In genomic region chr11:97160341-97160740, GRCm38 (mm10) we compare ENCODE assay signal across 33 mouse cellular contexts. TPM values are rescaled to one million over a fixed set of nuclear protein-coding genes. Genes with fewer than 3 reads are reported as not detected.
DNase-seq lines count a peak whose midpoint lies in the region; ATAC-seq and TF ChIP-seq lines count a peak whose summit lies in the region.
"Had no signal": no experiment of that assay in that cellular context is flagged by ENCODE, and none has a peak within 500 bp of the region (broad histone marks: within the 10 kb centered on the region; RNA-seq: fewer than 3 reads in every experiment).

No protein-coding gene starts in this region.

- H3K27me3 ChIP-seq in midbrain, embryonic 14.5 days (ENCODE audit: control insufficient read depth, insufficient read depth, low read length), result no peaks in the 10 kb centered on the region
- H3K27me3 ChIP-seq in midbrain, embryonic 15.5 days (replicated peaks), result no peaks in the 10 kb centered on the region
- H3K27me3 ChIP-seq in hindbrain, embryonic 14.5 days (ENCODE audit: control insufficient read depth, insufficient read depth, low read length), result no peaks in the 10 kb centered on the region
- H3K27me3 ChIP-seq: embryonic facial prominence, embryonic 13.5 days; forebrain, embryonic 12.5 days; forebrain, embryonic 15.5 days; heart, embryonic 12.5 days; heart, embryonic 15.5 days; hindbrain, embryonic 13.5 days had no signal

- 40% methylated on average over 6 of the region's 6 CpGs for WGBS in midbrain, embryonic 14.5 days
- WGBS in midbrain, embryonic 15.5 days, result 35% methylated on average over 6 of the region's 6 CpGs
- WGBS in hindbrain, embryonic 14.5 days, result 79% methylated on average over 6 of the region's 6 CpGs

- no peak for ATAC-seq in midbrain, embryonic 14.5 days (ENCODE audit: low FRiP score, low TSS enrichment)
- no peak for ATAC-seq in midbrain, embryonic 15.5 days (replicated peaks)
- ATAC-seq in hindbrain, embryonic 14.5 days (ENCODE audit: low FRiP score), result no peak
- ATAC-seq: activated CD4-positive, CD25-positive, alpha-beta regulatory T cell, adult 4 months; forebrain, embryonic 15.5 days; hindbrain, postnatal 0 days; inflammation-experienced regulatory T-cells, adult 6 months had no signal

- no peak for DNase-seq in layer of hippocampus, adult 2 months (ENCODE audit: low spot score in 2 of 2)
- no peak for DNase-seq in layer of hippocampus, adult 9-10 months (ENCODE audit: low spot score)
- peak; percentile 31 for DNase-seq in midbrain, embryonic 14.5 days
- peak; percentile 48 for DNase-seq in MN1 (ENCODE audit: low spot score)
- DNase-seq in hindbrain, embryonic 14.5 days (ENCODE audit: low spot score), result no peak
- no peak for DNase-seq in cerebellum, adult 8-10 months
- DNase-seq: adrenal gland, adult 8-10 months; adrenal gland, postnatal 25 days; B cell, adult 2 months; cerebellum, adult 11 months; cerebellum, adult 2 months; cerebellum, postnatal 10 days; cerebellum, postnatal 36 days; embryo, embryonic 11 days; gastrocnemius, adult 2 months; gastrocnemius, postnatal 14 days; heart, adult 18-20 months; heart, postnatal 10 days; heart, postnatal 36 days had no signal

- H3K9me3 ChIP-seq in midbrain, embryonic 14.5 days (ENCODE audit: control insufficient read depth, low read length), result no peaks in the 10 kb centered on the region
- no peaks in the 10 kb centered on the region for H3K9me3 ChIP-seq in midbrain, embryonic 15.5 days
- H3K9me3 ChIP-seq in hindbrain, embryonic 14.5 days (ENCODE audit: control insufficient read depth, low read length), result no peaks in the 10 kb centered on the region
- H3K9me3 ChIP-seq: embryonic facial prominence, embryonic 10.5 days; embryonic facial prominence, embryonic 13.5 days; forebrain, embryonic 12.5 days; forebrain, embryonic 15.5 days; heart, embryonic 12.5 days; heart, embryonic 15.5 days; hindbrain, embryonic 10.5 days; hindbrain, embryonic 13.5 days had no signal

- no peak for TF ChIP-seq CTCF in layer of hippocampus, adult 2 months (conservative IDR thresholded peaks at IDR 0.05)

- H3K4me3 ChIP-seq in layer of hippocampus, adult 2 months, result no peak overlapping the region
- no peak overlapping the region for H3K4me3 ChIP-seq in midbrain, embryonic 14.5 days (replicated peaks; ENCODE audit: low read depth, low read length)
- no peak overlapping the region for H3K4me3 ChIP-seq in midbrain, embryonic 15.5 days
- no peak overlapping the region for H3K4me3 ChIP-seq in hindbrain, embryonic 14.5 days (replicated peaks; ENCODE audit: low read length)
- H3K4me3 ChIP-seq: embryonic facial prominence, embryonic 10.5 days; embryonic facial prominence, embryonic 13.5 days; erythroblast, embryonic 14.5 days; forebrain, embryonic 12.5 days; forebrain, embryonic 15.5 days; gastrocnemius, adult 2 months; heart, embryonic 12.5 days; heart, embryonic 15.5 days; hindbrain, embryonic 10.5 days; hindbrain, embryonic 13.5 days had no signal

- no peak overlapping the region for H3K4me2 ChIP-seq in midbrain, embryonic 14.5 days (ENCODE audit: low read length)
- H3K4me2 ChIP-seq in midbrain, embryonic 15.5 days, result no peak overlapping the region
- H3K4me2 ChIP-seq in hindbrain, embryonic 14.5 days (replicated peaks), result no peak overlapping the region
- H3K4me2 ChIP-seq: embryonic facial prominence, embryonic 13.5 days; forebrain, embryonic 12.5 days; forebrain, embryonic 15.5 days; heart, embryonic 12.5 days; heart, embryonic 15.5 days; hindbrain, embryonic 13.5 days had no signal

- no peaks in the 10 kb centered on the region for H3K4me1 ChIP-seq in midbrain, embryonic 14.5 days (ENCODE audit: control insufficient read depth, insufficient read depth, low read length)
- no peaks in the 10 kb centered on the region for H3K4me1 ChIP-seq in midbrain, embryonic 15.5 days
- H3K4me1 ChIP-seq in hindbrain, embryonic 14.5 days (replicated peaks; ENCODE audit: control insufficient read depth, insufficient read depth, low read length), result no peaks in the 10 kb centered on the region
- H3K4me1 ChIP-seq: embryonic facial prominence, embryonic 10.5 days; embryonic facial prominence, embryonic 13.5 days; forebrain, embryonic 12.5 days; forebrain, embryonic 15.5 days; heart, embryonic 12.5 days; heart, embryonic 15.5 days; hindbrain, embryonic 10.5 days; hindbrain, embryonic 13.5 days had no signal

- no peak overlapping the region for H3K9ac ChIP-seq in midbrain, embryonic 14.5 days (replicated peaks; ENCODE audit: low read length)
- H3K9ac ChIP-seq in midbrain, embryonic 15.5 days, result no peak overlapping the region
- H3K9ac ChIP-seq in hindbrain, embryonic 14.5 days, result no peak overlapping the region
- H3K9ac ChIP-seq: embryonic facial prominence, embryonic 13.5 days; forebrain, embryonic 12.5 days; forebrain, embryonic 15.5 days; heart, embryonic 12.5 days; heart, embryonic 15.5 days; hindbrain, embryonic 13.5 days had no signal

- peak overlapping the region; percentile 90 for H3K27ac ChIP-seq in layer of hippocampus, adult 2 months
- H3K27ac ChIP-seq in midbrain, embryonic 14.5 days (replicated peaks; ENCODE audit: low read depth, low read length), result 0 out of 2 replicates have a peak overlapping the region, but pooled peaks have one; percentile 20
- no peak overlapping the region; the same call in 1 of the 2 replicates for H3K27ac ChIP-seq in midbrain, embryonic 15.5 days
- no peak overlapping the region for H3K27ac ChIP-seq in hindbrain, embryonic 14.5 days
- H3K27ac ChIP-seq: embryonic facial prominence, embryonic 10.5 days; embryonic facial prominence, embryonic 13.5 days; forebrain, embryonic 12.5 days; forebrain, embryonic 15.5 days; gastrocnemius, adult 2 months; heart, embryonic 15.5 days; hindbrain, embryonic 10.5 days; hindbrain, embryonic 13.5 days; hindbrain, postnatal 0 days had no signal

- H3K36me3 ChIP-seq in midbrain, embryonic 14.5 days (ENCODE audit: control insufficient read depth, insufficient read depth, low read length), result peaks cover 87% of the 10 kb centered on the region
- H3K36me3 ChIP-seq in midbrain, embryonic 15.5 days (replicated peaks), result peaks cover 59% of the 10 kb centered on the region
- H3K36me3 ChIP-seq in hindbrain, embryonic 14.5 days (replicated peaks; ENCODE audit: control insufficient read depth, insufficient read depth), result peaks cover 96% of the 10 kb centered on the region

RNA-seq across cellular contexts. Expression of gene Tbkbp1, which starts 9.0 kb away (rescaled TPM):
- 10 to 100 TPM; 91.8 to 96.9 TPM for total RNA-seq in layer of hippocampus, adult 2 months (2021)
- polyA plus RNA-seq in midbrain, embryonic 14.5 days (2014; fragmentation: Nextera tagmentation; extraction: Ambion mirVana), result 9.1 and 9.2 TPM in 2 replicates
- polyA plus RNA-seq in midbrain, embryonic 15.5 days (2015; fragmentation: Nextera tagmentation; extraction: Ambion mirVana), result 11.7 and 12.1 TPM in 2 replicates
- 9.3 and 10.8 TPM in 2 replicates for polyA plus RNA-seq in hindbrain, embryonic 14.5 days (2014; fragmentation: Nextera tagmentation; extraction: Ambion mirVana)

RNA-seq across cellular contexts. Expression of gene Kpnb1, which starts 27.3 kb away (rescaled TPM):
- 100 to 1,000 TPM; 128 to 133 TPM for total RNA-seq in layer of hippocampus, adult 2 months (2021)
- 33.8 and 48.6 TPM in 2 replicates for polyA plus RNA-seq in midbrain, embryonic 14.5 days (2014; fragmentation: Nextera tagmentation; extraction: Ambion mirVana)
- polyA plus RNA-seq in midbrain, embryonic 15.5 days (2015; fragmentation: Nextera tagmentation; extraction: Ambion mirVana), result 33.8 and 34.6 TPM in 2 replicates
- polyA plus RNA-seq in hindbrain, embryonic 14.5 days (2014; fragmentation: Nextera tagmentation; extraction: Ambion mirVana), result 35.3 and 44.2 TPM in 2 replicates

RNA-seq across cellular contexts. Expression of gene Tbx21, which starts 45.2 kb away (rescaled TPM):
- under 1 TPM; 0.17 to 0.23 TPM for total RNA-seq in layer of hippocampus, adult 2 months (2021)
- 0.13 TPM in 1 of 2 replicates, not detected in the other for polyA plus RNA-seq in midbrain, embryonic 14.5 days (2014; fragmentation: Nextera tagmentation; extraction: Ambion mirVana)
- 0.13 and 0.19 TPM in 2 replicates for polyA plus RNA-seq in midbrain, embryonic 15.5 days (2015; fragmentation: Nextera tagmentation; extraction: Ambion mirVana)
- polyA plus RNA-seq in hindbrain, embryonic 14.5 days (2014; fragmentation: Nextera tagmentation; extraction: Ambion mirVana), result not detected in 2 replicates
- total RNA-seq: heart, postnatal 10 days; heart, postnatal 36 days; MEL had no signal
- polyA plus RNA-seq: erythroblast, embryonic 14.5 days; heart, embryonic 12.5 days had no signal

Comparison
In these comparisons a context has a peak if more than half of its experiments do, and no peak if none do; other contexts are left out.
1. H3K27ac ChIP-seq: peak in layer of hippocampus, adult 2 months (single experiment) and midbrain, embryonic 14.5 days (single experiment); none in midbrain, embryonic 15.5 days (single experiment) and hindbrain, embryonic 14.5 days (single experiment).
2. DNase-seq: peak in midbrain, embryonic 14.5 days (single experiment) and MN1 (single experiment); none in layer of hippocampus, adult 2 months (0 of 2), layer of hippocampus, adult 9-10 months (single experiment), hindbrain, embryonic 14.5 days (single experiment) and cerebellum, adult 8-10 months (single experiment).